ENCODE assay signal across 9 mouse cellular contexts in genomic region chr4:154022407-154022806, GRCm38 (mm10). TPM values are rescaled to one million over a fixed set of nuclear protein-coding genes. Genes with fewer than 3 reads are reported as not detected.
DNase-seq lines count a peak whose midpoint lies in the region; TF ChIP-seq lines count a peak whose summit lies in the region.
"Had no signal": no experiment of that assay in that cellular context is flagged by ENCODE, and none has a peak within 500 bp of the region (broad histone marks: within the 10 kb centered on the region; RNA-seq: fewer than 3 reads in every experiment).

No protein-coding gene starts in this region.

- no peak for TF ChIP-seq CTCF in left cerebral cortex, adult 2 months (IDR thresholded peaks at IDR 0.05)
- no peak for TF ChIP-seq CTCF in kidney, adult 2 months (conservative IDR thresholded peaks at IDR 0.05; ENCODE audit: insufficient read depth, insufficient read length, low read depth, low read length)

- 28% methylated on average over 4 of the region's 4 CpGs for WGBS in kidney, adult 2 months

- no peak for DNase-seq in left cerebral cortex, adult 2 months (ENCODE audit: extremely low spot score in 1 of 2, low spot score in 2 of 2)
- DNase-seq in left cerebral cortex, postnatal 4 days = no peak
- peak; percentile 58 for DNase-seq in heart, adult 8-10 months (ENCODE audit: low spot score)
- DNase-seq in kidney, adult 2 months = peak; percentile 96
- peak; percentile 93 for DNase-seq in lung, postnatal 25 days (ENCODE audit: low spot score)
- DNase-seq in spleen, postnatal 14 days (ENCODE audit: low spot score in 2 of 2) = no peak
- no peak for DNase-seq in B cell, adult 2 months
- no peak for DNase-seq in cerebellum, postnatal 25 days

- H3K36me3 ChIP-seq in kidney, adult 2 months (ENCODE audit: control insufficient read depth, insufficient read depth, low read length) = no peaks in the 10 kb centered on the region; the same call in 1 of the 2 replicates

- no peak for TF ChIP-seq POLR2A in kidney, adult 2 months (IDR thresholded peaks at IDR 0.05; ENCODE audit: low read depth, low read length)

- intact Hi-C loops in left cerebral cortex, adult 2 months (cut with DNase I) = no loop called here
- intact Hi-C loops in left cerebral cortex, postnatal 4 days (cut with DNase I) = no loop called here

- H3K4me1 ChIP-seq in kidney, adult 2 months (ENCODE audit: control insufficient read depth, insufficient read depth, low read length) = peaks cover 24% of the 10 kb centered on the region

- no peaks in the 10 kb centered on the region for H3K27me3 ChIP-seq in kidney, adult 2 months (replicated peaks; ENCODE audit: control insufficient read depth, insufficient read depth, low read length)

- peak overlapping the region; percentile 87 for H3K27ac ChIP-seq in left cerebral cortex, adult 2 months
- peak overlapping the region; percentile 53 for H3K27ac ChIP-seq in kidney, adult 2 months (ENCODE audit: insufficient read depth, low read depth, low read length)
- H3K27ac ChIP-seq: neural tube, embryonic 12.5 days had no signal

- H3K4me3 ChIP-seq in left cerebral cortex, adult 2 months = no peak overlapping the region
- no peak overlapping the region for H3K4me3 ChIP-seq in kidney, adult 2 months (ENCODE audit: insufficient read depth, low read depth, low read length)
- H3K4me3 ChIP-seq: neural tube, embryonic 12.5 days had no signal

RNA-seq across cellular contexts. Expression of gene Smim1, which starts 3.6 kb away (rescaled TPM):
- 10 to 100 TPM in 1 of 2 experiments, 1 to 10 TPM in 1; 7.6 to 11.7 TPM for total RNA-seq in left cerebral cortex, adult 2 months (2021)
- 1 to 10 TPM; 2.0 to 2.1 TPM for total RNA-seq in left cerebral cortex, postnatal 4 days (2021)
- total RNA-seq in heart, adult 8-10 months (2022) = 1 to 10 TPM; 4.5 to 9.7 (median 6.5) TPM
- 294 and 307 TPM in 2 replicates for polyA plus RNA-seq in kidney, adult 2 months (2012; rRNA removed)

RNA-seq across cellular contexts. Expression of gene Lrrc47, which starts 10.9 kb away (rescaled TPM):
- total RNA-seq in left cerebral cortex, adult 2 months (2021) = 10 to 100 TPM; 56.9 to 79.2 TPM
- 10 to 100 TPM; 54.2 to 59.9 TPM for total RNA-seq in left cerebral cortex, postnatal 4 days (2021)
- 10 to 100 TPM; 30.6 to 37.7 (median 32.4) TPM for total RNA-seq in heart, adult 8-10 months (2022)
- polyA plus RNA-seq in kidney, adult 2 months (2012; rRNA removed) = 40.2 and 48.2 TPM in 2 replicates

RNA-seq across cellular contexts. Expression of gene Ccdc27, which starts 20.1 kb away (rescaled TPM):
- total RNA-seq in left cerebral cortex, adult 2 months (2021) = not detected
- under 1 TPM; 0.22 to 0.30 TPM for total RNA-seq in left cerebral cortex, postnatal 4 days (2021)
- total RNA-seq in heart, adult 8-10 months (2022) = not detected
- not detected in 2 replicates for polyA plus RNA-seq in kidney, adult 2 months (2012; rRNA removed)
- polyA plus RNA-seq: neural tube, embryonic 12.5 days had no signal

RNA-seq across cellular contexts. Expression of gene Cep104, which starts 47.4 kb away (rescaled TPM):
- total RNA-seq in left cerebral cortex, adult 2 months (2021) = 10 to 100 TPM; 33.6 to 34.4 TPM
- 10 to 100 TPM; 22.5 to 23.1 TPM for total RNA-seq in left cerebral cortex, postnatal 4 days (2021)
- total RNA-seq in heart, adult 8-10 months (2022) = 10 to 100 TPM; 29.4 to 34.6 (median 32.1) TPM
- 18.4 and 19.7 TPM in 2 replicates for polyA plus RNA-seq in kidney, adult 2 months (2012; rRNA removed)

RNA-seq across cellular contexts. Expression of gene Dffb, which starts 47.5 kb away (rescaled TPM):
- total RNA-seq in left cerebral cortex, adult 2 months (2021) = 10 to 100 TPM; 15.1 to 17.9 TPM
- total RNA-seq in left cerebral cortex, postnatal 4 days (2021) = 10 to 100 TPM; 15.1 to 17.0 TPM
- 1 to 10 TPM; 1.1 to 5.3 (median 2.0) TPM for total RNA-seq in heart, adult 8-10 months (2022)
- 5.0 and 10.1 TPM in 2 replicates for polyA plus RNA-seq in kidney, adult 2 months (2012; rRNA removed)

Comparison
In these comparisons a context has a peak if more than half of its experiments do, and no peak if none do; other contexts are left out.
1. DNase-seq: peak in heart, adult 8-10 months (single experiment), kidney, adult 2 months (single experiment) and lung, postnatal 25 days (single experiment); none in left cerebral cortex, adult 2 months (0 of 2), left cerebral cortex, postnatal 4 days (single experiment), spleen, postnatal 14 days (0 of 2), B cell, adult 2 months (0 of 2) and cerebellum, postnatal 25 days (0 of 2).